Mouse (Mus musculus): Measurements from ENCODE around the gene Glis2. TPM values are rescaled to one million over a fixed set of nuclear protein-coding genes. Genes with fewer than 3 reads are reported as not detected.

Gene Glis2
- polyA plus RNA-seq, 1 experiment from 2014 or later = 7.3 TPM

DNA sequence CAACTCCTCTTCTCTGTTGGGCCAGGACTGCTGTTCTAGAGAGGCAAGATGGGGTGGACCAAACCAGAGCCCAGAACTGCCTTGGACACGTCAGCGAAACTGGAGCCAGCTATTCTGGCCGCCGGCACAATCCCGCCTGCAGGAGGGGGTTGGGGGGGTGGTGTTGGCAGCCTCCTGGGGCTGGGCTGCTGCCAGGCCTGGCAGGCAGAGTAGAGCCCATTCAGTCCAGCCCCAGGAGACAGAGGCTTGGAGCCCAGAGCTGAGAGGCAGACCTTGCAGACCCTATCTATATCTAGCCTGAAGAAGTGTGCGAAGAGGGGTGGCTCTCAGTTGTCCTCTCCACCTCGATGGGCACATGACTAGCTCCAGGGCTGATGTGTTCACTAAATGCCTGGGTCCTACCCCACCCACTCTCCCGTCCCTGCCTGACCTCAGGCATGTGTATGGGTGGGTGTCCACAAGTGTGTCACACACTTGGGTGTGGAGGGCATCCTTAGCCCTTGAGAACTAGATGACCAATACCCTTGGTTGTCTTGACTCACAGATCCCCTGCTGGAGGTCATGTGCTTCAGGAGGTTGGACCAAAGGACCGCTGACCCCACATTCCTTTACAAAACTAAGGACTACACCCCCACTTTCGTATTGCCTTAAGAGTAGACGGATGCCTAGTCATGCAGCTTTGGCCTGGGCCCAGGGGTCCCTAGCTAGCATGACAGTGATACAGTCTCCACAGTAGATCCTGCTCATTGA is 49.3 kb downstream of the Glis2 start:
- no peak for ATAC-seq

DNA sequence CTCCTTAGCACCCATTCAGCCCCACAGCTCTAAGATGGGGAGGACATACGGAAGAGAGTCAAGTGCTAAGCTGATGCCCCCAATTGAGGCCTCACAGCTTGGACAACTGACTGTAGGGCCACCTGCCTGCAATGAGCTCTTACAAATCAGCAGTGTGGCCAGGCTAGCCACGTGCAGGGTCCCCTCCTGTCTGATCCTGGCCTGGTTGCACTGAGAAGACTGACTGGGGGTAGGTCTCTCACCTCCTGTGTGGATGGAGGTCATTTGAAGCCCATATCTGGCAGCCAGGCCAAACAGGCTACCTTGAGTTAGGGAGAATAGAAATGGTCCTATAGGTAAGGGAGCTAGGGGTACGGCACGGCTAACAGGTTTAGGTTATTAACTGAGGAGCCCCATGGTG is 51.4 kb downstream of the Glis2 start:
- 73% methylated on average over 4 of the region's 4 CpGs for WGBS (ENCODE audit: insufficient replicate concordance)

More for the DNA sequence above, 49.3 kb downstream of the Glis2 start:
- no peaks in the 10 kb centered on the region for H3K9me3 ChIP-seq (replicated peaks)
- H3K27ac ChIP-seq = no peak overlapping the region
- H3K4me1 ChIP-seq = peaks cover 51% of the 10 kb centered on the region
- H3K4me2 ChIP-seq = no peak overlapping the region
- WGBS (ENCODE audit: insufficient replicate concordance) = 74% methylated on average over 11 of the region's 11 CpGs
- no peaks in the 10 kb centered on the region for H3K27me3 ChIP-seq (replicated peaks)
- no peak overlapping the region for H3K9ac ChIP-seq
- H3K4me3 ChIP-seq = no peak overlapping the region
- peaks cover 25% of the 10 kb centered on the region for H3K36me3 ChIP-seq

DNA sequence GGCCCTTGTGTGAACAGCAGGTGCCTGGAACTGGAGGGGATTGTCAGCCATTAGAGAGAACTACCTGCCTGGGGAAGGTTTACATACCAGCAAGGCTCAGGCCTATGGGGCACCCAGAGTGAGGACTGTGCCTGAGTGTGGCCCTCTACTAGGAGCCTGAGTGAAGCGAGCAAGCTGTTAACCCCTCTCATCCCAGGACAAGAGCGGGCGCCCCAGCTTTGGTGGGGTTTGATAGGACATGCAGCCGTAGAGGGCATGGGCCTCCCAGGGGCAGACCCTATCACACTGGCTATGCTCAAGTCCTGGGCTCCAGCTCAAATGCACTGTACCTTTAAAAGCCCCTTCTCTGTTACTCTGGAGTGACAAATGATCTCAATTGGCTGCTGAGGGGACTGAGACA is 52.3 kb downstream of the Glis2 start:
- 76% methylated on average over 4 of the region's 4 CpGs for WGBS (ENCODE audit: insufficient replicate concordance)
- no peak overlapping the region for H3K4me2 ChIP-seq
- H3K36me3 ChIP-seq = peaks cover 51% of the 10 kb centered on the region
- no peak for ATAC-seq
- H3K27me3 ChIP-seq (replicated peaks) = no peaks in the 10 kb centered on the region
- H3K4me3 ChIP-seq = no peak overlapping the region
- peaks cover 22% of the 10 kb centered on the region for H3K4me1 ChIP-seq
- no peaks in the 10 kb centered on the region for H3K9me3 ChIP-seq (replicated peaks)
- H3K27ac ChIP-seq = no peak overlapping the region
- H3K9ac ChIP-seq = no peak overlapping the region

More for the DNA sequence above, 51.4 kb downstream of the Glis2 start:
- no peak overlapping the region for H3K4me2 ChIP-seq
- H3K36me3 ChIP-seq = peaks cover 43% of the 10 kb centered on the region
- no peak overlapping the region for H3K9ac ChIP-seq
- no peak overlapping the region for H3K4me3 ChIP-seq
- H3K27me3 ChIP-seq (replicated peaks) = no peaks in the 10 kb centered on the region
- H3K27ac ChIP-seq = no peak overlapping the region
- no peaks in the 10 kb centered on the region for H3K9me3 ChIP-seq (replicated peaks)
- ATAC-seq = no peak
- H3K4me1 ChIP-seq = peaks cover 32% of the 10 kb centered on the region

DNA sequence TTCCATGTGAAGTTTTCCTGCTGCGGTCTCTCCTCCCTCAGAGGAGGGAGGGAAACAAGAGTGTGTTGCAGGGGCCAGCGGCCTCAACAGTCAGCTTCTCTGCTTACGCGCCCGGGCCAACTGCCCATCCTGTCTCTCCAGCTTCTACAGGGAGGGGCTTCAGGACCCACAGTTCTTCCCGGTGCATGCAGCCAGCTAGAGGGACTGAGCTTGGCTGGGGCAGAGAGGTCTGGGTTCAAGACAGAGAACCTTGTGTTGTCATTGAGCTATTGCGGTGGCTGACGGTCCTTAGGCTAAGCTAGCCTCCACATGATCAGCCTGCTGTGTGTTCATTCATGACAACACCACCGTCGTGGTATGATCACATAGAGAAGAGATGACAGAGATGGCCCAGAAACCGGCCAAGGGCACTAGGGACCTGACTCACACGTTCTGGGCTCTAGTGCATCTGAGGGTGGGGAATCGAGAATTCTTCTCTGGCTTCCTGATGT is 53.2 kb downstream of the Glis2 start:
- ATAC-seq = no peak
- no peak overlapping the region for H3K4me3 ChIP-seq
- H3K4me2 ChIP-seq = no peak overlapping the region
- no peak overlapping the region for H3K9ac ChIP-seq
- 71% methylated on average over 13 of the region's 13 CpGs for whole genome bisulfite sequencing (ENCODE audit: insufficient replicate concordance)
- no peak overlapping the region for H3K27ac ChIP-seq
- H3K27me3 ChIP-seq (replicated peaks) = no peaks in the 10 kb centered on the region
- H3K36me3 ChIP-seq = peaks cover 60% of the 10 kb centered on the region
- H3K9me3 ChIP-seq (replicated peaks) = no peaks in the 10 kb centered on the region
- peaks cover 14% of the 10 kb centered on the region for H3K4me1 ChIP-seq

DNA sequence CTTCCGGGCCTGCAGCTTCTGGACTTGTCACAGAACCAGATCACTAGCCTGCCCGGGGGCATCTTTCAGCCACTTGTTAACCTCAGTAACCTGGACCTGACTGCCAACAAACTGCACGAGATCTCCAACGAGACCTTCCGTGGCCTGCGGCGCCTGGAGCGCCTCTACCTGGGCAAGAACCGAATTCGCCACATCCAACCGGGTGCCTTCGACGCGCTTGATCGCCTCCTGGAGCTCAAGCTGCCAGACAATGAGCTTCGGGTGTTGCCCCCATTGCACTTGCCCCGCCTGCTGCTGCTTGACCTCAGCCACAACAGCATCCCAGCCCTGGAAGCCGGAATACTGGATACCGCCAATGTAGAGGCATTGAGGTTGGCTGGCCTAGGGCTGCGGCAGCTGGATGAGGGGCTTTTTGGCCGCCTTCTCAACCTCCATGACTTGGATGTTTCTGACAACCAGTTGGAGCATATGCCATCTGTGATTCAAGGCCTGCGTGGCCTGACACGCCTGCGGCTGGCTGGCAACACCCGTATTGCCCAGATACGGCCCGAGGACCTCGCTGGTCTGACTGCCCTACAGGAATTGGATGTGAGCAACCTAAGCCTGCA is 54.0 kb downstream of the Glis2 start:
- no peaks in the 10 kb centered on the region for H3K27me3 ChIP-seq (replicated peaks)
- no peak overlapping the region for H3K4me2 ChIP-seq
- 0 out of 2 replicates have a peak, but pooled peaks cover 8% of the 10 kb centered on the region for H3K4me1 ChIP-seq
- H3K27ac ChIP-seq = no peak overlapping the region
- H3K9me3 ChIP-seq (replicated peaks) = no peaks in the 10 kb centered on the region
- peaks cover 65% of the 10 kb centered on the region for H3K36me3 ChIP-seq
- no peak for ATAC-seq
- H3K4me3 ChIP-seq = no peak overlapping the region
- H3K9ac ChIP-seq = no peak overlapping the region
- 86% methylated on average over 28 of the region's 28 CpGs for WGBS (ENCODE audit: insufficient replicate concordance)

DNA sequence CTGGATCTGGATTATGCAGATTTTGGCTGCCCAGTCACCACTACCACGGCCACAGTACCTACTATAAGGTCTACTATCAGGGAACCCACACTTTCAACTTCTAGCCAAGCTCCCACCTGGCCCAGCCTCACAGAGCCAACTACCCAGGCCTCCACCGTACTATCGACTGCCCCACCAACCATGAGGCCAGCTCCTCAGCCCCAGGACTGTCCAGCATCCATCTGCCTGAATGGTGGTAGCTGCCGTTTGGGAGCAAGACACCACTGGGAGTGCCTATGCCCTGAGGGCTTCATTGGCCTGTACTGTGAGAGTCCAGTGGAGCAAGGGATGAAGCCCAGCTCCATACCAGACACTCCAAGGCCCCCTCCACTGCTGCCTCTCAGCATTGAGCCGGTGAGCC is 54.7 kb downstream of the Glis2 start:
- Histone ChIP-seq H3K9me3 (replicated peaks) (no peaks in the 10 kb centered on the region), H3K4me2 (no peak overlapping the region), H3K27me3 (replicated peaks) (no peaks in the 10 kb centered on the region), H3K36me3 (peaks cover 69% of the 10 kb centered on the region), H3K4me3 (no peak overlapping the region), H3K27ac (no peak overlapping the region), H3K9ac (no peak overlapping the region), H3K4me1 (0 out of 2 replicates have a peak, but pooled peaks cover 5% of the 10 kb centered on the region)
- ATAC-seq = no peak
- WGBS (ENCODE audit: insufficient replicate concordance) = 78% methylated on average over 5 of the region's 5 CpGs

DNA sequence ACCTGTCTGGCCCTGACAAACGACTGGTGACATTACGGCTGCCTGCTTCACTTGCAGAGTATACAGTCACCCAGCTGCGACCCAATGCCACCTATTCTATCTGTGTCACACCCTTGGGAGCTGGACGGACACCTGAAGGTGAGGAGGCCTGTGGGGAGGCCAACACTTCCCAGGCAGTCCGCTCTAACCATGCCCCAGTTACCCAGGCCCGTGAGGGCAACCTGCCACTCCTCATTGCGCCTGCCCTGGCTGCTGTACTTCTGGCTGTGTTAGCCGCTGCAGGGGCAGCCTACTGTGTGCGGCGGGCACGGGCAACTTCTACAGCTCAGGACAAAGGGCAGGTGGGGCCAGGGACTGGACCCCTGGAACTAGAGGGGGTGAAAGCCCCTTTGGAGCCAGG is 55.2 kb downstream of the Glis2 start:
- 86% methylated on average over 11 of the region's 11 CpGs for WGBS (ENCODE audit: insufficient replicate concordance)
- Histone ChIP-seq H3K36me3 (peaks cover 74% of the 10 kb centered on the region), H3K9ac (no peak overlapping the region), H3K9me3 (replicated peaks) (no peaks in the 10 kb centered on the region), H3K4me3 (no peak overlapping the region), H3K27me3 (replicated peaks) (no peaks in the 10 kb centered on the region), H3K4me1 (0 out of 2 replicates have a peak, but pooled peaks cover 5% of the 10 kb centered on the region), H3K27ac (no peak overlapping the region), H3K4me2 (no peak overlapping the region)
- ATAC-seq = no peak

DNA sequence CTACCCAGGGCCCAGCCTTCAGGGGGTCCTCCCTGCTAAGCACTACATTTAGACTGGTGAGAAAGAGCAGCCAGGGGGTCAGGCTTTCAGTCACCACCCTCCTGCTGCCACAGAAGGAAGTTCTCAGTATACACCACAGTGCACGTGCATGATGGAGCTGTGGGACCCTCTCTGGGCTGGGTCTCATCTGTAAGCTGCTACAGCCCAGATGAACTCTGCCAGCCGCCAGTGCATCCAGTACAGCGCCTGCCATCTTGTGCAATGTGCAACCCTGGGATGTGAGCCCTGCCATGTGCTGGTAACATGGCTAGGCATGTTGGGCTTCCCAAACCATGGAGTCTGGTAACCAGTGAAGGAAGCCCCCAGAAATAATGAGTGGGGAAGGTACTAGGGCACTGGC is 55.6 kb downstream of the Glis2 start:
- 0 out of 2 replicates have a peak, but pooled peaks cover 6% of the 10 kb centered on the region for H3K4me1 ChIP-seq
- no peak overlapping the region for H3K27ac ChIP-seq
- H3K36me3 ChIP-seq = peaks cover 78% of the 10 kb centered on the region
- no peak overlapping the region for H3K9ac ChIP-seq
- no peak for ATAC-seq
- H3K27me3 ChIP-seq (replicated peaks) = no peaks in the 10 kb centered on the region
- 78% methylated on average over 3 of the region's 3 CpGs for WGBS (ENCODE audit: insufficient replicate concordance)
- H3K4me3 ChIP-seq = no peak overlapping the region
- H3K9me3 ChIP-seq (replicated peaks) = no peaks in the 10 kb centered on the region
- H3K4me2 ChIP-seq = no peak overlapping the region

DNA sequence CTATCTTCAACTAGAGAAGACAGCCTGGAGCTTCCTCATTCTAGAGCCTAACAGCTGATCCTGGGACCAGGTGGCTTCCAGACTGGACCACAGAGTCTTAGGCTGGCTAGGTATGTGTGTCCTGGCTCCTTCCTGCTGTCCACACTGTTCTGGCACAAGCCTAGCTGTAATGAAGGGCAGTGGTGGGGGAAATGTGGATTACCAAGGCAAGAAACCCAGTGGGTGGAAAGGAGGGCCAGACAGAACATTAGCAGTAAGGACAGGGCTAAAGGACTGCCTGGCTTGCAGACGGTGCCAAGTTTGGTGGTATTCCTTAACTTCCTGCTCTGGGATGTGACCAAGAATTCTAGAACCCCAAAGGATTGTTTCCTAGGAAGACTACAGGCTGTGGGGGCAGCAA is 56.6 kb downstream of the Glis2 start:
- Histone ChIP-seq H3K27ac (no peak overlapping the region), H3K9me3 (replicated peaks) (no peaks in the 10 kb centered on the region), H3K27me3 (replicated peaks) (no peaks in the 10 kb centered on the region), H3K36me3 (peaks cover 78% of the 10 kb centered on the region), H3K4me3 (no peak overlapping the region), H3K9ac (no peak overlapping the region), H3K4me2 (no peak overlapping the region), H3K4me1 (peaks cover 15% of the 10 kb centered on the region)
- 85% methylated on average over 1 of the region's 1 CpGs for WGBS (ENCODE audit: insufficient replicate concordance)
- ATAC-seq = no peak

DNA sequence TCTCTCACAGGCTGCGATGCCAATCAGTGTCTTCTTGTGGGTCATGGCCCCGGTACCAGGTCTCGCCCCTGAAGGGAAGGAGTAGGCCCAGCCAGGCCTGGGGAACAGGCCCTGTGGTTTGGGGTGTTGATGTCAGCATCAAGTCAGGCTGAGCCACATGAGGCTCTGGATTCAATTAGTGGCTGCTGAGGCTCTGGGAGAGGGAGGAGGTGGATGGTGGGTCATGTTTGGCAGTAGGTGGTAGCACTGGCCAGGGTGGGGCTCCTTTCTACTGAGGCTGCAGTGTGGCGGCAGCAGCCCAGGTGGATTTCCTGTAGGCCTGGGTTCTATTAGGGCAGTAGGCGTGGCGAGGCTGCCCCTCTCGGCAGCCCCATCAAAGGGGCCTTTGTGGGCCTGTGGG is 57.1 kb downstream of the Glis2 start:
- Histone ChIP-seq H3K4me1 (peaks cover 18% of the 10 kb centered on the region), H3K27me3 (replicated peaks) (no peaks in the 10 kb centered on the region), H3K9me3 (replicated peaks) (no peaks in the 10 kb centered on the region), H3K36me3 (peaks cover 77% of the 10 kb centered on the region), H3K9ac (no peak overlapping the region), H3K27ac (no peak overlapping the region), H3K4me3 (no peak overlapping the region), H3K4me2 (no peak overlapping the region)
- 67% methylated on average over 7 of the region's 7 CpGs for WGBS (ENCODE audit: insufficient replicate concordance)
- no peak for ATAC-seq

DNA sequence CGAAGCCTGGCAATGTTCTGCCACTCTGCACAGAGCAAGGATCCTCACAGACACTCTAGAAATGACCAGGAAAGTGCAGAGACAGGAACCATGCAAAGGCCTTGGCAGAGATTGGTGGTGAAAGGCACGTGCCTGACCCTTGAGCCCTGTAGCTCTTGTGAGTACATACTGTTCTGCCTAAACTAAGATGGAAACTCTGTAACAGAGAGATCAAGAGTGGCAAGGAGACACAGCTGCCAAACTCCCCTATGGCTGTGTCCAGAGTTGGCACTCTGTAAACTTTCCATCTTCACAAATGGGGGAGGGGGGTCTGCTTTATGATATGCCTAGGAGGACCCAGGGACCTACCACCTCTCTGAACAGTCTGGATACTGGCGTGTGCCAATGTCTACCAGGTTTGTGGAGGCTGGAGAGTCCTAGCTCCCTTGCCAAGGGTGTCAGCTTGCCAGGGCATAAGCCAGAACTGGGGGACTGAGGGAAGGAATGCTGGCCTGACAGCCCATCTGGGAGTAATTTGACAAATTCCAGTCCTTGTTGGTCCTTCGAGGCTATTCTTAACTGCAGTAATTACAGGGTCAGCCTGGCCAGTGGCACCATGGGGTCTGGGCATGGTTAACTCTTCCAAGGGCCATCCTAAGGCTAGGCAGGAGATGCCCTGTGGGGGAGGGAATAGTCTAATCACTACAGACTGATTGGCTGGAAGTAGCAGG is 58.3 kb downstream of the Glis2 start:
- Histone ChIP-seq H3K27ac (no peak overlapping the region), H3K9me3 (replicated peaks) (no peaks in the 10 kb centered on the region), H3K4me3 (no peak overlapping the region), H3K4me1 (peaks cover 22% of the 10 kb centered on the region), H3K27me3 (replicated peaks) (no peaks in the 10 kb centered on the region), H3K4me2 (no peak overlapping the region), H3K9ac (no peak overlapping the region), H3K36me3 (peaks cover 67% of the 10 kb centered on the region)
- 71% methylated on average over 4 of the region's 4 CpGs for WGBS (ENCODE audit: insufficient replicate concordance)
- no peak for ATAC-seq

DNA sequence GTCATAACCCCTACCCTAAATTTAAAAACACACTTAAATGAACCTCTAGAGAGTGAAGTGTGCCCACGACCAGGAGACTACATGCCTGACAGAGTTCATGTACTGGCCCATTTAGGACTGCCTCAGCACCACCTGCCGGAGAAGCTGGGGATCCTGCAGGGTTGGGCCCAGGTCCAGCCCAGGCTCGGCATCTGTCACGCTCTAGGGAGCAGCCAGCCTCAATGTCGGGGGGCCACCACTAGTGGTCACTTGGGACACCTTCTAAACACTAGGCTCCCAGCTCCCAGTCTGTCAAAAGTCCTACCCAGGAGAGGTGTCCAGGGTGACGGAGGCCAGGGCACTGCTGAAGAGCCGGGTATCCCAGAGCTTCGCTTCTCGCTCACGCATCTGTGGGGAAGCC is 60.2 kb downstream of the Glis2 start:
- Histone ChIP-seq H3K4me3 (no peak overlapping the region), H3K9ac (no peak overlapping the region), H3K27me3 (replicated peaks) (no peaks in the 10 kb centered on the region), H3K9me3 (replicated peaks) (no peaks in the 10 kb centered on the region), H3K4me1 (peaks cover 28% of the 10 kb centered on the region), H3K4me2 (no peak overlapping the region), H3K27ac (no peak overlapping the region), H3K36me3 (peaks cover 48% of the 10 kb centered on the region)
- 81% methylated on average over 10 of the region's 10 CpGs for WGBS (ENCODE audit: insufficient replicate concordance)
- ATAC-seq = no peak

All from liver, embryonic 12.5 days (tissue).